Mouse (Mus musculus) megakaryocyte progenitor cell, adult 5-6 weeks (primary cell): ENCODE measurements around the gene Jak1. TPM values are rescaled to one million over a fixed set of nuclear protein-coding genes. Genes with fewer than 3 reads are reported as not detected.

Experiments used
- ATAC-seq: replicated peaks from 2 replicates; pipeline ENCODE4 v1.8.0; 2016; ENCODE audit warnings: mild to moderate bottlenecking, moderate TSS enrichment, inconsistent platforms; ENCODE audit not compliant: poor library complexity
- total RNA-seq, 2 experiments: library from RNA; stranded (forward) in 1 of 2; stranded (reverse) in 1 of 2; fragments of 157-497, 149-512 nt in 1 of 2; fragments of 200-1000 nt in 1 of 2; gene quantifications; 2 replicates each; pipeline versions ENCODE4 v1.2.3 to v1.2.4; 2015 to 2017

Jak1 gene
- total RNA-seq, 2 experiments from 2014 or later = 56.6 to 69.1 TPM

GRCm38 (mm10) chr4:101197421-101198170 lies 67.5 kb downstream of the Jak1 start:
- ATAC-seq = no peak

- no peak for ATAC-seq
These were observed 68.7 kb downstream of the Jak1 start for GRCm38 (mm10) chr4:101196407-101196806.

- no peak for ATAC-seq
These were observed 70.9 kb downstream of the Jak1 start for GRCm38 (mm10) chr4:101194170-101194569.

- ATAC-seq = peak; percentile 81
These were observed 72.7 kb downstream of the Jak1 start for GRCm38 (mm10) chr4:101192241-101192976.

- ATAC-seq = no peak
These were observed 77.7 kb downstream of the Jak1 start for GRCm38 (mm10) chr4:101187381-101187780.

GRCm38 (mm10) chr4:101186591-101186990 lies 78.5 kb downstream of the Jak1 start:
- no peak for ATAC-seq

GRCm38 (mm10) chr4:101185216-101185615 lies 79.9 kb downstream of the Jak1 start:
- 0 out of 2 replicates have a peak, but pooled peaks have one; percentile 30 for ATAC-seq

- ATAC-seq = peak; percentile 66
These were observed 82.5 kb downstream of the Jak1 start for GRCm38 (mm10) chr4:101182603-101183011.

- ATAC-seq = no peak
These were observed 84.4 kb downstream of the Jak1 start for GRCm38 (mm10) chr4:101180681-101181080.

GRCm38 (mm10) chr4:101179836-101180235 lies 85.2 kb downstream of the Jak1 start:
- no peak for ATAC-seq

- ATAC-seq = no peak
These were observed 86.0 kb downstream of the Jak1 start for GRCm38 (mm10) chr4:101179076-101179475.

GRCm38 (mm10) chr4:101177796-101178195 lies 87.3 kb downstream of the Jak1 start:
- no peak for ATAC-seq

GRCm38 (mm10) chr4:101176123-101176522 lies 89.0 kb downstream of the Jak1 start:
- ATAC-seq = peak; percentile 71

GRCm38 (mm10) chr4:101174916-101175625 lies 90.0 kb downstream of the Jak1 start:
- no peak for ATAC-seq

GRCm38 (mm10) chr4:101172738-101173137 lies 92.3 kb downstream of the Jak1 start:
- peak; percentile 69 for ATAC-seq

- ATAC-seq = peak; percentile 82
These were observed 96.8 kb downstream of the Jak1 start for GRCm38 (mm10) chr4:101168189-101168778.

- ATAC-seq = 0 out of 2 replicates have a peak, but pooled peaks have one; percentile 19
These were observed 97.3 kb downstream of the Jak1 start for GRCm38 (mm10) chr4:101167777-101168176.

- no peak for ATAC-seq
These were observed 99.3 kb downstream of the Jak1 start for GRCm38 (mm10) chr4:101165776-101166175.

GRCm38 (mm10) chr4:101164673-101165072 lies 100.4 kb downstream of the Jak1 start:
- no peak for ATAC-seq

GRCm38 (mm10) chr4:101164189-101164588 lies 100.9 kb downstream of the Jak1 start:
- no peak for ATAC-seq

GRCm38 (mm10) chr4:101160821-101161220 lies 104.3 kb downstream of the Jak1 start:
- ATAC-seq = no peak
